Mouse (Mus musculus): ENCODE data around the gene Afg1l. TPM values are rescaled to one million over a fixed set of nuclear protein-coding genes. Genes with fewer than 3 reads are reported as not detected.

The Afg1l gene
- polyA plus RNA-seq, 1 experiment from 2014 or later, result 7.1 TPM

DNA sequence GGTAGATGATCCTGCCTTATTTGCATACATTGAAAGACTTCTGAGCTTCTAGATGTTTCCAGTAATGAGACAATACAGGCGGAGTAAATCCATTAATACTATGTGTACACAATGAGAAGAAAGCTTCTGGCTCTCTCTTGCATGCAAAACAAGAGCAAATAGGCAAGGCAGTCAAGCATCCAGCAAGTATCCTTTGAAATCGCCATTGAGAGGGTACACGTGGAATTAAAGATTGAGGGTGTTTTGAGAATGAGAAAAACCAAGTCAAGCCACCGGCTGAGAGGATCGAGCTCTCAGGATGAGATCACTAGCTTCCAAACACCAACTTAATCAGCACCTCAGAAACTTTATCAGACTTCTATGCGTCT lies 138.0 kb downstream of the Afg1l start:
- no peak overlapping the region for H3K4me2 ChIP-seq (replicated peaks; ENCODE audit: low read depth, low read length)
- 46% methylated on average over 6 of the region's 6 CpGs for WGBS
- H3K9me3 ChIP-seq (ENCODE audit: low read length), result no peaks in the 10 kb centered on the region
- no peak overlapping the region for H3K27ac ChIP-seq (ENCODE audit: low read length)
- H3K4me3 ChIP-seq (ENCODE audit: low read depth, low read length), result no peak overlapping the region
- no peaks in the 10 kb centered on the region for H3K27me3 ChIP-seq (replicated peaks; ENCODE audit: insufficient read depth, low read length)
- no peak for TF ChIP-seq CTCF (IDR thresholded peaks at IDR 0.05)
- no peak for TF ChIP-seq EP300 (IDR thresholded peaks at IDR 0.05)
- H3K4me1 ChIP-seq (ENCODE audit: insufficient read depth, low read depth, low read length), result no peaks in the 10 kb centered on the region
- no peaks in the 10 kb centered on the region; the same call in 1 of the 2 replicates for H3K36me3 ChIP-seq (ENCODE audit: insufficient read depth, low read length)
- ATAC-seq, result no peak
- no peak overlapping the region for H3K9ac ChIP-seq (replicated peaks; ENCODE audit: low read depth)
- DNase-seq (ENCODE audit: low spot score), result no peak

DNA sequence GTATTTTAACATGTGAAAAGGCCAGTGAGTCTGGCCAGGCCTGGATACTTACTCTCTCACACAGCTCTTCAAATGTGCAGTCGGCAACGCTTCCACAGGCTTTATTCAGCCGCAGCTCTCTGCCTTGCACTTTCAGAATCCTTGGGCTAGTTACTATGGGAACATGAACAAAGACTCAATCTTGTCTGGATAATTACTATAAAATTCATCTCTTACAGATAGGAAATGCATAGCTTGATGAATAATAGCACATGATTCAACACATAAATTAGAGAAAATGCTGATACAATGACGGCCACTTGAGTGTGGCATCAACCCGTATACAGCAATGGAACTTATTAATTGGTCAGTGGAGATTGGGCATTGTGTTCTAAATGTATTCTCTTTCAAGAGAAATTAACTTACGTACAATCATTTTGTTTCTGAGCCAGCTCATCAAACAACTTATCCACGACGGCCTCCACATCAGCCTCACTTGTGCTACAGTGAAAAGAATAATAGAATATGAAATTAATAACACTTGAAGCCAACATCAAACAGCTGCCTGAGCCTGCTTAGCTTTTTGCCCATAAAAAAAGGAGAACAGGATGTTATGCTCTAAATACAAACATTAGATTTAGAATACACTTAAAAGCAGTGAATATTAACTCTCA lies 138.5 kb downstream of the Afg1l start:
- Histone ChIP-seq H3K36me3 (ENCODE audit: insufficient read depth, low read length) (no peaks in the 10 kb centered on the region; the same call in 1 of the 2 replicates), H3K9me3 (ENCODE audit: low read length) (no peaks in the 10 kb centered on the region), H3K27me3 (replicated peaks; ENCODE audit: insufficient read depth, low read length) (no peaks in the 10 kb centered on the region), H3K4me1 (ENCODE audit: insufficient read depth, low read depth, low read length) (no peaks in the 10 kb centered on the region), H3K4me3 (ENCODE audit: low read depth, low read length) (no peak overlapping the region), H3K9ac (replicated peaks; ENCODE audit: low read depth) (no peak overlapping the region), H3K4me2 (replicated peaks; ENCODE audit: low read depth, low read length) (no peak overlapping the region), H3K27ac (ENCODE audit: low read length) (no peak overlapping the region)
- ATAC-seq (no peak), DNase-seq (ENCODE audit: low spot score) (no peak)
- WGBS, result 75% methylated on average over 8 of the region's 8 CpGs
- TF ChIP-seq EP300 (IDR thresholded peaks at IDR 0.05), result no peak
- no peak for TF ChIP-seq CTCF (IDR thresholded peaks at IDR 0.05)

DNA sequence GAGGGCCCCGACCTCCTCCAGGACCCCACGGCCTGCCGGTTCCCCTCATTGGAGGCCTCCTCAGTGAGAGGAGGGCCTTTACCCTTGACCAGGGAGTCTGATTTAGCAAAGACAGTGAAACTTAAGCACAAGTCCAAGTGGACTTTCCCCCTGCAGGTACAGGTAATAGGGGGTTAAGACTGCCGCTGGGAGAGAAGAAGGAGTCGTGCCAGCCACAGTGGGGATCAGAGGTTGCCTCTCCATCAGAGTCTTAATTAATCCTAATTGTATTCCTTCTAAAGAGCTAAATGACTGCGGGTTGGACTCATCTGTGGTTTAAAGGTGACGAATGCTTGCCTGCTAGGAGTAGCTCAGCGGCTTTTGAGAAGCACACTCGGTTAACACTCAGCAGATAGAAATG lies 139.9 kb downstream of the Afg1l start:
- Histone ChIP-seq H3K27ac (ENCODE audit: low read length) (no peak overlapping the region), H3K9me3 (ENCODE audit: low read length) (no peaks in the 10 kb centered on the region), H3K9ac (replicated peaks; ENCODE audit: low read depth) (no peak overlapping the region), H3K4me3 (ENCODE audit: low read depth, low read length) (no peak overlapping the region), H3K4me2 (replicated peaks; ENCODE audit: low read depth, low read length) (no peak overlapping the region), H3K27me3 (replicated peaks; ENCODE audit: insufficient read depth, low read length) (no peaks in the 10 kb centered on the region), H3K4me1 (ENCODE audit: insufficient read depth, low read depth, low read length) (no peaks in the 10 kb centered on the region), H3K36me3 (ENCODE audit: insufficient read depth, low read length) (no peaks in the 10 kb centered on the region; the same call in 1 of the 2 replicates)
- no peak for TF ChIP-seq EP300 (IDR thresholded peaks at IDR 0.05)
- no peak for TF ChIP-seq CTCF (IDR thresholded peaks at IDR 0.05)
- no peak for DNase-seq (ENCODE audit: low spot score)
- WGBS, result 85% methylated on average over 9 of the region's 9 CpGs
- no peak for ATAC-seq

DNA sequence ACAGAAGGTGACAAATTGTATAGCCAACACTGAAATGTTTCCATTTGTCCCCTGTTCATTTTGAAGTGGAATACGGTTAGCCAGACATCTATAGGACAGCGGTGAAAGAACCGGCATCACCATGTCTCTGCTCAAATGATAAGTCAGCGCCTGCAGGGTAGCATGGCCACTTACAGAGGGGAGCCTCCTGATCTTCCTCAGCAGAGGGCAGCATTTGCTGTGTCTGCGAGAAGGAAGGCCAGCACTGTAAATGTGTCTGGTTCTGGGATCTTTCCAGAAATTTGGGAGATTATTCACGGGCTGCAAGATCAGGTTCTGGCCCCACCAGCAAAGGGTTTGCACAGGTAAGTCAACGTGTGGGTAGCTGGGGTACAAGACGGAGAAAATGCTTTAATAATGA lies 150.8 kb downstream of the Afg1l start:
- DNase-seq (ENCODE audit: low spot score), result peak; percentile 32
- no peaks in the 10 kb centered on the region for H3K36me3 ChIP-seq (ENCODE audit: insufficient read depth, low read length)
- TF ChIP-seq CTCF (IDR thresholded peaks at IDR 0.05), result peak; percentile 70
- no peak for TF ChIP-seq EP300 (IDR thresholded peaks at IDR 0.05)
- no peak overlapping the region for H3K4me2 ChIP-seq (replicated peaks; ENCODE audit: low read depth, low read length)
- 61% methylated on average over 8 of the region's 8 CpGs for WGBS
- H3K9ac ChIP-seq (replicated peaks; ENCODE audit: low read depth), result no peak overlapping the region
- no peak for ATAC-seq
- no peaks in the 10 kb centered on the region for H3K4me1 ChIP-seq (ENCODE audit: insufficient read depth, low read depth, low read length)
- no peaks in the 10 kb centered on the region for H3K9me3 ChIP-seq (ENCODE audit: low read length)
- H3K27ac ChIP-seq (ENCODE audit: low read length), result no peak overlapping the region
- H3K27me3 ChIP-seq (replicated peaks; ENCODE audit: insufficient read depth, low read length), result no peaks in the 10 kb centered on the region
- no peak overlapping the region for H3K4me3 ChIP-seq (ENCODE audit: low read depth, low read length)

DNA sequence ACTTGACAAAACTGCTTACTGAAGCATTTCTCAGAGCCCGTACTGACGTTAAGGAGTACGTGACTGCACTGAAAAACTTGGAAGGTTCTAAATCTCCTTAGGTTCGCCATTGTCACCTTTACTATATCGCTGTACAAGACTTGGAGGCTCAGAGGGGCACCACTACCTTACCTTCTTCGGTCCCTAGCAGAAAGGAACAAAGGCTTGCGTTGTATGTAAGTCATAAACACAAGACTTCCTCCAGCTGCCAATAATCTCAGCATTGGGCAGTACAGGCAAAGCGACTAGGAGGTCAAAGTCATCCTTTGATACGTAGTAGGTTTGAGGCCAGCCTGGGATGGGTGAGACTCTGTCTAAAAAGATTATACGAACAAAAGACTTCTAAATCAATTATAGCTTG lies 153.1 kb downstream of the Afg1l start:
- H3K27me3 ChIP-seq (replicated peaks; ENCODE audit: insufficient read depth, low read length), result no peaks in the 10 kb centered on the region
- no peaks in the 10 kb centered on the region for H3K4me1 ChIP-seq (ENCODE audit: insufficient read depth, low read depth, low read length)
- no peak overlapping the region for H3K27ac ChIP-seq (ENCODE audit: low read length)
- no peaks in the 10 kb centered on the region for H3K36me3 ChIP-seq (ENCODE audit: insufficient read depth, low read length)
- no peak for TF ChIP-seq CTCF (IDR thresholded peaks at IDR 0.05)
- TF ChIP-seq EP300 (IDR thresholded peaks at IDR 0.05), result no peak
- DNase-seq (ENCODE audit: low spot score) (no peak), ATAC-seq (no peak)
- no peak overlapping the region for H3K9ac ChIP-seq (replicated peaks; ENCODE audit: low read depth)
- H3K9me3 ChIP-seq (ENCODE audit: low read length), result no peaks in the 10 kb centered on the region
- no peak overlapping the region for H3K4me3 ChIP-seq (ENCODE audit: low read depth, low read length)
- no peak overlapping the region for H3K4me2 ChIP-seq (replicated peaks; ENCODE audit: low read depth, low read length)
- WGBS, result 86% methylated on average over 10 of the region's 10 CpGs

DNA sequence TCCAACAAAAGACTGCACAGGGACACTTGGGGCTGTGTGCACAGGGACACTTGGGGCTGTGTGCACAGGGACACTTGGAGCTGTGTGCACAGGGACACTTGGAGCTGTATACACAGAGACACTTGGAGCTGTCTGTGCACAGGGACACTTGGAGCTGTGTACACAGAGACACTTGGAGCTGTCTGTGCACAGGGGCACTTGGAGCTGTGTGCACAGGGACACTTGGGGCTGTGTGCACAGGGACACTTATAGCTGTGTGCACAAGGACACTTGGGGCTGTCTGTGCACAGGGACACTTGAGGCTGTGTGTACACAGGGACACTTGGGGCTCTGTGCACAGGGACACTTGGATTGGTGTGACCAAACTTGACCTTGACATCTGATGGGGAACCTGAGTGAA lies 154.4 kb downstream of the Afg1l start:
- H3K9ac ChIP-seq (replicated peaks; ENCODE audit: low read depth), result no peak overlapping the region
- H3K27ac ChIP-seq (ENCODE audit: low read length), result no peak overlapping the region
- H3K4me2 ChIP-seq (replicated peaks; ENCODE audit: low read depth, low read length), result no peak overlapping the region
- H3K4me3 ChIP-seq (ENCODE audit: low read depth, low read length), result no peak overlapping the region
- H3K9me3 ChIP-seq (ENCODE audit: low read length), result no peaks in the 10 kb centered on the region
- no peaks in the 10 kb centered on the region for H3K27me3 ChIP-seq (replicated peaks; ENCODE audit: insufficient read depth, low read length)
- DNase-seq (ENCODE audit: low spot score) (no peak), ATAC-seq (peak; percentile 62)
- TF ChIP-seq CTCF (IDR thresholded peaks at IDR 0.05), result no peak
- no peaks in the 10 kb centered on the region for H3K4me1 ChIP-seq (ENCODE audit: insufficient read depth, low read depth, low read length)
- no peaks in the 10 kb centered on the region for H3K36me3 ChIP-seq (ENCODE audit: insufficient read depth, low read length)
